11 mouse cellular contexts compared by ENCODE assay signal in genomic region chr17:49852183-49852582, GRCm38 (mm10).
DNase-seq lines count a peak whose midpoint lies in the region; ATAC-seq and TF ChIP-seq lines count a peak whose summit lies in the region.
"Had no signal": no experiment of that assay in that cellular context is flagged by ENCODE, and none has a peak within 500 bp of the region (broad histone marks: within the 10 kb centered on the region; RNA-seq: fewer than 3 reads in every experiment).

No protein-coding gene starts in this region.

- no peak overlapping the region for H3K4me3 ChIP-seq in hindbrain, postnatal 0 days (ENCODE audit: low read length)
- H3K4me3 ChIP-seq in hindbrain, embryonic 10.5 days, result no peak overlapping the region
- H3K4me3 ChIP-seq: embryonic facial prominence, embryonic 15.5 days; heart, embryonic 15.5 days; limb, embryonic 12.5 days had no signal

- no peak overlapping the region for H3K9ac ChIP-seq in hindbrain, postnatal 0 days (replicated peaks; ENCODE audit: low read length)
- H3K9ac ChIP-seq: embryonic facial prominence, embryonic 15.5 days; heart, embryonic 15.5 days; limb, embryonic 12.5 days had no signal

- intact Hi-C loops in heart, postnatal 36 days (cut with DNase I), result loop anchor here (1.0 to 2.0 kb wide), 2 partner anchors 321 to 384 kb away; no protein-coding TSS in a partner anchor

- H3K27me3 ChIP-seq in hindbrain, postnatal 0 days (ENCODE audit: insufficient read depth, low read length), result no peaks in the 10 kb centered on the region
- no peaks in the 10 kb centered on the region for H3K27me3 ChIP-seq in hindbrain, embryonic 10.5 days (ENCODE audit: insufficient read depth, poor library complexity, severe bottlenecking)
- H3K27me3 ChIP-seq: embryonic facial prominence, embryonic 15.5 days; heart, embryonic 15.5 days; limb, embryonic 12.5 days had no signal

- H3K4me2 ChIP-seq in hindbrain, postnatal 0 days (ENCODE audit: low read depth, low read length), result no peak overlapping the region
- H3K4me2 ChIP-seq: embryonic facial prominence, embryonic 15.5 days; heart, embryonic 15.5 days; limb, embryonic 12.5 days had no signal

- H3K36me3 ChIP-seq in hindbrain, postnatal 0 days (ENCODE audit: insufficient read depth, low read length), result no peaks in the 10 kb centered on the region
- H3K36me3 ChIP-seq in hindbrain, embryonic 10.5 days, result no peaks in the 10 kb centered on the region
- H3K36me3 ChIP-seq: embryonic facial prominence, embryonic 15.5 days; heart, embryonic 15.5 days; limb, embryonic 12.5 days had no signal

- H3K27ac ChIP-seq in hindbrain, postnatal 0 days, result no peak overlapping the region
- no peak overlapping the region for H3K27ac ChIP-seq in hindbrain, embryonic 10.5 days
- H3K27ac ChIP-seq: embryonic facial prominence, embryonic 15.5 days; heart, embryonic 15.5 days; limb, embryonic 12.5 days had no signal

- ATAC-seq in hindbrain, postnatal 0 days, result no peak
- no peak for ATAC-seq in activated CD4-positive, CD25-positive, alpha-beta regulatory T cell, adult 4 months
- no peak for ATAC-seq in monocyte, adult 5-6 weeks (replicated peaks; ENCODE audit: insufficient number of reproducible peaks, low FRiP score, low TSS enrichment, poor library complexity, severe bottlenecking)

- peak; percentile 49 for DNase-seq in hindbrain, postnatal 0 days (ENCODE audit: low spot score)
- DNase-seq in hindbrain, embryonic 10.5 days (ENCODE audit: low spot score), result no peak
- DNase-seq in right cerebral cortex, postnatal 10 days (ENCODE audit: low spot score in 2 of 2), result peak; percentile 44 to 57
- no peak for DNase-seq in right cerebral cortex, postnatal 25 days
- DNase-seq in heart, postnatal 36 days, result peak; percentile 31
- no peak for DNase-seq in spleen, postnatal 14 days (ENCODE audit: low spot score in 2 of 2)

- H3K9me3 ChIP-seq in hindbrain, postnatal 0 days (ENCODE audit: low read length), result no peaks in the 10 kb centered on the region
- H3K9me3 ChIP-seq in hindbrain, embryonic 10.5 days, result no peaks in the 10 kb centered on the region
- H3K9me3 ChIP-seq: embryonic facial prominence, embryonic 15.5 days; heart, embryonic 15.5 days; limb, embryonic 12.5 days had no signal

- peak; percentile 47 for TF ChIP-seq CTCF in hindbrain, postnatal 0 days (IDR thresholded peaks at IDR 0.05; ENCODE audit: low read depth)

- 60% methylated on average over 3 of the region's 3 CpGs for WGBS in hindbrain, postnatal 0 days
- WGBS in hindbrain, embryonic 10.5 days, result 81% methylated on average over 3 of the region's 3 CpGs

- no peaks in the 10 kb centered on the region for H3K4me1 ChIP-seq in hindbrain, postnatal 0 days (ENCODE audit: insufficient read depth, low read length)
- peaks cover 29% of the 10 kb centered on the region for H3K4me1 ChIP-seq in hindbrain, embryonic 10.5 days (replicated peaks)

Comparison
In these comparisons a context has a peak if more than half of its experiments do, and no peak if none do; other contexts are left out.
1. DNase-seq: peak in hindbrain, postnatal 0 days (single experiment), right cerebral cortex, postnatal 10 days (2 of 2) and heart, postnatal 36 days (2 of 2); none in hindbrain, embryonic 10.5 days (single experiment), right cerebral cortex, postnatal 25 days (single experiment) and spleen, postnatal 14 days (0 of 2).